Mouse (Mus musculus): ENCODE data around the gene Fam53a.

GRCm38 (mm10) chr5:33605314-33605713 lies 24.1 kb downstream of the Fam53a start:
- TF ChIP-seq POLR2A (IDR thresholded peaks at IDR 0.05; ENCODE audit: insufficient read depth, low read depth, low read length) (no peak), CTCF (IDR thresholded peaks at IDR 0.05; ENCODE audit: insufficient read depth, low read depth, low read length) (no peak)

All from olfactory bulb, adult 2 months (tissue).